Mouse (Mus musculus): ENCODE results near the gene Snx14. TPM values are rescaled to one million over a fixed set of nuclear protein-coding genes. Genes with fewer than 3 reads are reported as not detected.

Snx14 gene
- polyA plus RNA-seq, 1 experiment from 2014 or later: 24.9 TPM

DNA sequence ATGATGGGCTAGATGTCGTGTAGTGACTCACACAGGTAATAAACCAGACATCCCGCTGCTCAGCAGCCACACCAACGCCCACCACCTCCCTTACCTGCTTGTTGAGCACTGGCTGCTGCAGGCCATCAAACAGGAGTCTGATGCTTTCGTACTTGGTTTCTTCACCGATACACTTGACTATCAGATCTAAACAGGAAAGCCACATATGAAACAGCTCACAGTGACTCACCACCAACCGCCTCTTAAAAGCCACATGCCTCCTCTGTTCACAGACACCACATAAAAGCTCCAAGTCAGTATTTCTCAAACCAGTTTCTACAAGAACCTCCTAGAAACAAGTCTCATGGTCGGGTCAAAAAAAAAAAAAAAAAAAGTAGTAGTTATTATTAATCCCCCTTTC is 58.7 kb downstream of the Snx14 start:
- peaks cover 65% of the 10 kb centered on the region for H3K36me3 ChIP-seq
- 70% methylated on average over 7 of the region's 7 CpGs for WGBS
- H3K9me3 ChIP-seq: no peaks in the 10 kb centered on the region
- no peak for ATAC-seq (ENCODE audit: extremely low read depth, insufficient number of reproducible peaks, low FRiP score, low TSS enrichment)
- no peak overlapping the region for H3K4me3 ChIP-seq
- no peak overlapping the region for H3K27ac ChIP-seq (replicated peaks)
- H3K9ac ChIP-seq: no peak overlapping the region
- no peaks in the 10 kb centered on the region for H3K27me3 ChIP-seq (replicated peaks)
- no peaks in the 10 kb centered on the region for H3K4me1 ChIP-seq
- H3K4me2 ChIP-seq: no peak overlapping the region

GRCm38 (mm10) chr9:88379057-88379456 is 59.7 kb downstream of the Snx14 start:
- no peak overlapping the region for H3K27ac ChIP-seq (replicated peaks)
- no peak for ATAC-seq (ENCODE audit: extremely low read depth, insufficient number of reproducible peaks, low FRiP score, low TSS enrichment)
- 66% methylated on average over 3 of the region's 3 CpGs for WGBS

DNA sequence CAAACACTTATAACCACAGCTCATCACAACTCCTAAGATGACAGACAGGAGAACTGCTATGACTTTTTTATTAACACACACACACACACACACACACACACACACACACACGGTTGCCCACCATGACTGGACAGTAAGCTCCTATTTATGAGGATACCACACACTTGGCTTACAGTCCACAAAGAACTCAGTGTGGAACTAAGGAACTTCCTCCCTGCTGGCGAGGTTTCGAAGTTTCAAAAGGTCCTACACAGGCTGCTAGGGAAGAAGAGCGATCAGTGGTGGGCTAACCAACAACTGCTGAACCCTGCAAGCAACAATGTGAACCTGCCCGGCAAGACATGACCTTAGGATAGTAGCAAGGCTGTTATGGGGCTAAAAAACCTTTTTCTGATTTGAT is 61.3 kb downstream of the Snx14 start:
- no peak for ATAC-seq (ENCODE audit: extremely low read depth, insufficient number of reproducible peaks, low FRiP score, low TSS enrichment)
- no peaks in the 10 kb centered on the region for H3K27me3 ChIP-seq (replicated peaks)
- no peak overlapping the region for H3K9ac ChIP-seq
- H3K36me3 ChIP-seq: peaks cover 56% of the 10 kb centered on the region
- no peaks in the 10 kb centered on the region for H3K9me3 ChIP-seq
- H3K27ac ChIP-seq (replicated peaks): no peak overlapping the region
- no peak overlapping the region for H3K4me2 ChIP-seq
- no peak overlapping the region for H3K4me3 ChIP-seq
- 85% methylated on average over 5 of the region's 5 CpGs for WGBS
- H3K4me1 ChIP-seq: 0 out of 2 replicates have a peak, but pooled peaks cover 6% of the 10 kb centered on the region

More at GRCm38 (mm10) chr9:88379057-88379456, 59.7 kb downstream of the Snx14 start:
- H3K36me3 ChIP-seq: peaks cover 66% of the 10 kb centered on the region
- H3K27me3 ChIP-seq (replicated peaks): no peaks in the 10 kb centered on the region
- H3K4me1 ChIP-seq: no peaks in the 10 kb centered on the region
- no peak overlapping the region for H3K4me2 ChIP-seq
- no peaks in the 10 kb centered on the region for H3K9me3 ChIP-seq
- H3K4me3 ChIP-seq: no peak overlapping the region
- no peak overlapping the region for H3K9ac ChIP-seq

- Histone ChIP-seq H3K9me3 (no peaks in the 10 kb centered on the region), H3K27ac (replicated peaks) (no peak overlapping the region), H3K4me1 (0 out of 2 replicates have a peak, but pooled peaks cover 6% of the 10 kb centered on the region), H3K9ac (no peak overlapping the region), H3K27me3 (replicated peaks) (no peaks in the 10 kb centered on the region), H3K4me3 (no peak overlapping the region), H3K36me3 (peaks cover 39% of the 10 kb centered on the region), H3K4me2 (no peak overlapping the region)
- ATAC-seq (ENCODE audit: extremely low read depth, insufficient number of reproducible peaks, low FRiP score, low TSS enrichment): no peak
- 58% methylated on average over 2 of the region's 2 CpGs for WGBS
Measured at GRCm38 (mm10) chr9:88373001-88373400, 65.8 kb downstream of the Snx14 start.

- H3K27ac ChIP-seq (replicated peaks): no peak overlapping the region
- 84% methylated on average over 2 of the region's 2 CpGs for WGBS
- H3K4me1 ChIP-seq: 0 out of 2 replicates have a peak, but pooled peaks cover 6% of the 10 kb centered on the region
- H3K9ac ChIP-seq: no peak overlapping the region
- no peaks in the 10 kb centered on the region for H3K27me3 ChIP-seq (replicated peaks)
- no peak overlapping the region for H3K4me3 ChIP-seq
- H3K9me3 ChIP-seq: no peaks in the 10 kb centered on the region
- no peak for ATAC-seq (ENCODE audit: extremely low read depth, insufficient number of reproducible peaks, low FRiP score, low TSS enrichment)
- H3K4me2 ChIP-seq: no peak overlapping the region
- peaks cover 32% of the 10 kb centered on the region for H3K36me3 ChIP-seq
Measured at GRCm38 (mm10) chr9:88371201-88371600, 67.6 kb downstream of the Snx14 start.

DNA sequence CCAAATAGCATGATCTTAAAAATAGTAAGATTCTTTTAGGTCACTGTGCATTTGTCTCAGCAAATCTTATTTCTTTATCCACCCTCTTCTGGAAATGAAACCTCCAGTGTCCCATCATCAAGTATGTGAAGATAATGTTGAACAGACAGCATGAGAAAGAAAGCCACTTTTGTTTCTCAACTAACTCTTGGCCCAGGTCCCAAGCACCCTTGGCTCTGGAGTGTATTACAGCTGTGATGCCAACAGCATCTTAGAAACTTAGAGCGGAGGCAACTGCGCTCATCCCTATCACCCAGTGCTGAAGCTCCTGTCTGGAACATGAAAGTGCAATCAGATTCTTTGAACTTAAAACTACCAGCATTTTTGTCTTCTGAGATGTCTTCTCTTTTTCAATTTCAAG is 69.1 kb downstream of the Snx14 start:
- Histone ChIP-seq H3K36me3 (peaks cover 39% of the 10 kb centered on the region), H3K27me3 (replicated peaks) (no peaks in the 10 kb centered on the region), H3K4me3 (no peak overlapping the region), H3K4me1 (0 out of 2 replicates have a peak, but pooled peaks cover 6% of the 10 kb centered on the region), H3K9ac (no peak overlapping the region), H3K9me3 (no peaks in the 10 kb centered on the region), H3K27ac (replicated peaks) (no peak overlapping the region), H3K4me2 (no peak overlapping the region)
- WGBS: 60% methylated on average over 2 of the region's 2 CpGs
- no peak for ATAC-seq (ENCODE audit: extremely low read depth, insufficient number of reproducible peaks, low FRiP score, low TSS enrichment)

GRCm38 (mm10) chr9:88368476-88368875 is 70.3 kb downstream of the Snx14 start:
- no peak overlapping the region for H3K27ac ChIP-seq (replicated peaks)
- no peak overlapping the region for H3K4me2 ChIP-seq
- peaks cover 38% of the 10 kb centered on the region for H3K36me3 ChIP-seq
- 86% methylated on average over 5 of the region's 5 CpGs for WGBS
- H3K4me1 ChIP-seq: 0 out of 2 replicates have a peak, but pooled peaks cover 6% of the 10 kb centered on the region
- no peaks in the 10 kb centered on the region for H3K9me3 ChIP-seq
- no peak overlapping the region for H3K9ac ChIP-seq
- H3K4me3 ChIP-seq: no peak overlapping the region
- H3K27me3 ChIP-seq (replicated peaks): no peaks in the 10 kb centered on the region
- no peak for ATAC-seq (ENCODE audit: extremely low read depth, insufficient number of reproducible peaks, low FRiP score, low TSS enrichment)

DNA sequence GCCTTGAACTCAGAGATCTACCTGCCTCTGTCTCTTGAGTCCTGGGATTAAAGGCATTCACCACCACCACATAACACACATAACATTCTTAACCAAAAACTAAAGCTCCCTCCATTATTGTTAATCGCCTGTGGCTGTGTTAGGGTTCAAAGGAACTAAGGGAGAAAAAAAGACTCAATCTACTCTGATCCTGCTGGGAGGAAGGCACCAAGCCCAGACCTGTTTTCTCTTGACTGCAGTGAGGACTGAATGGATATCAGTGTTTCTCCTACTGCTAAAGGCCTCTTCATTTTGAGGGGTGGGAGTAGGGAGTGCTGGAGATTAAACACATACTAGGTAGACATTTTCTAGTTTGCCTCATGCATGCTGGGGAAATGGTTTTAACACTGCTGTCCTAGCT is 71.0 kb downstream of the Snx14 start:
- Histone ChIP-seq H3K4me1 (peaks cover 5% of the 10 kb centered on the region), H3K4me2 (no peak overlapping the region), H3K27me3 (replicated peaks) (no peaks in the 10 kb centered on the region), H3K36me3 (peaks cover 40% of the 10 kb centered on the region), H3K27ac (replicated peaks) (no peak overlapping the region), H3K9ac (no peak overlapping the region), H3K9me3 (no peaks in the 10 kb centered on the region), H3K4me3 (no peak overlapping the region)
- 64% methylated on average over 1 of the region's 1 CpGs for WGBS
- ATAC-seq (ENCODE audit: extremely low read depth, insufficient number of reproducible peaks, low FRiP score, low TSS enrichment): no peak

- H3K9ac ChIP-seq: no peak overlapping the region
- ATAC-seq (ENCODE audit: extremely low read depth, insufficient number of reproducible peaks, low FRiP score, low TSS enrichment): no peak
- H3K27ac ChIP-seq (replicated peaks): no peak overlapping the region
- no peak overlapping the region for H3K4me3 ChIP-seq
- H3K4me1 ChIP-seq: peaks cover 10% of the 10 kb centered on the region
- no peaks in the 10 kb centered on the region for H3K27me3 ChIP-seq (replicated peaks)
- peaks cover 40% of the 10 kb centered on the region for H3K36me3 ChIP-seq
- H3K9me3 ChIP-seq: no peaks in the 10 kb centered on the region
- no peak overlapping the region for H3K4me2 ChIP-seq
- 81% methylated on average over 5 of the region's 5 CpGs for WGBS
Measured at GRCm38 (mm10) chr9:88367322-88367721, 71.4 kb downstream of the Snx14 start.

GRCm38 (mm10) chr9:88366819-88367218 is 71.9 kb downstream of the Snx14 start:
- no peak overlapping the region for H3K4me3 ChIP-seq
- H3K9me3 ChIP-seq: no peaks in the 10 kb centered on the region
- peaks cover 15% of the 10 kb centered on the region for H3K4me1 ChIP-seq
- no peak overlapping the region for H3K27ac ChIP-seq (replicated peaks)
- H3K27me3 ChIP-seq (replicated peaks): no peaks in the 10 kb centered on the region
- ATAC-seq (ENCODE audit: extremely low read depth, insufficient number of reproducible peaks, low FRiP score, low TSS enrichment): no peak
- peaks cover 40% of the 10 kb centered on the region for H3K36me3 ChIP-seq
- H3K9ac ChIP-seq: no peak overlapping the region
- WGBS: 89% methylated on average over 4 of the region's 4 CpGs
- no peak overlapping the region for H3K4me2 ChIP-seq

DNA sequence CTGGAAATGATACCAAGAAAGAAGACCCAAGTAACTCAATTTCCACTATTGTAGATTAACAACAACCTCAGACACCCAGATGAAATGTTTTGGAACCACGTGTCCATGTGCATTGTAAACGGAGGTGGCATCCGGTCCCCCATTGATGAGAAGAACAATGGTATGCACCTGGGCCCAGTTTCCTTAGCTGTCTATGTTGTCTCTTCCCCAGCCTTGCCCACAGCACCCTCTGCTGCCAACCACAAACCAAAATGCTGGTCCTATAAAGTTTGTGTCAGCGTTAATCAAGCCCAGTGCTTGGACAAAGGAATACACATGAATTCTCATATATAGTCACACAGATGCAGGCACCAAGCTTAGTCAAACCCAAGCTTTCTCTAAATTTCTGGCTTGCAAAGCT is 72.5 kb downstream of the Snx14 start:
- no peaks in the 10 kb centered on the region for H3K27me3 ChIP-seq (replicated peaks)
- H3K4me3 ChIP-seq: no peak overlapping the region
- H3K9me3 ChIP-seq: no peaks in the 10 kb centered on the region
- no peak overlapping the region for H3K9ac ChIP-seq
- no peak overlapping the region for H3K4me2 ChIP-seq
- H3K36me3 ChIP-seq: peaks cover 38% of the 10 kb centered on the region
- 81% methylated on average over 4 of the region's 4 CpGs for WGBS
- peaks cover 20% of the 10 kb centered on the region for H3K4me1 ChIP-seq
- H3K27ac ChIP-seq (replicated peaks): no peak overlapping the region
- ATAC-seq (ENCODE audit: extremely low read depth, insufficient number of reproducible peaks, low FRiP score, low TSS enrichment): no peak

GRCm38 (mm10) chr9:88363102-88363501 is 75.7 kb downstream of the Snx14 start:
- no peak for ATAC-seq (ENCODE audit: extremely low read depth, insufficient number of reproducible peaks, low FRiP score, low TSS enrichment)
- no peak overlapping the region for H3K4me2 ChIP-seq
- 92% methylated on average over 3 of the region's 3 CpGs for WGBS

More at GRCm38 (mm10) chr9:88363102-88363501, 75.7 kb downstream of the Snx14 start:
- H3K36me3 ChIP-seq: peaks cover 23% of the 10 kb centered on the region
- H3K9me3 ChIP-seq: no peaks in the 10 kb centered on the region
- no peak overlapping the region for H3K9ac ChIP-seq
- H3K4me3 ChIP-seq: no peak overlapping the region
- H3K27ac ChIP-seq (replicated peaks): no peak overlapping the region
- H3K27me3 ChIP-seq (replicated peaks): no peaks in the 10 kb centered on the region
- peaks cover 30% of the 10 kb centered on the region for H3K4me1 ChIP-seq
